Mouse (Mus musculus) lung, embryonic 15.5 days (tissue): Measurements from ENCODE around the gene Zfp213. TPM values are rescaled to one million over a fixed set of nuclear protein-coding genes. Genes with fewer than 3 reads are reported as not detected.
"Not testable (repeated sequence)": the region's sequence is repeated elsewhere in the genome, so short reads cannot be mapped to it uniquely, and the experiment has no call there.

ENCODE experiments used
- ATAC-seq: fragments of 200-750 bp; cut with Nextera tagmentation; 2 replicates; pipeline ENCODE4 v1.8.0; 2017; ENCODE audit warnings: moderate number of reproducible peaks, borderline replicate concordance; ENCODE audit not compliant: low FRiP score, low TSS enrichment; ENCODE audit errors: extremely low read depth
- H3K27ac ChIP-seq: fragments of 300-500 bp; sonication (generic); 2 replicates; pipeline ENCODE4 v1.5.1; 2015; ENCODE audit warnings: moderate library complexity, mild to moderate bottlenecking, inconsistent platforms
- H3K27me3 ChIP-seq: fragments of 300-500 bp; sonication (generic); 2 replicates; pipeline ENCODE4 v1.6.1; 2015; ENCODE audit warnings: inconsistent platforms
- H3K36me3 ChIP-seq: fragments of 300-500 bp; sonication (generic); 2 replicates; pipeline ENCODE4 v1.6.1; 2015; ENCODE audit warnings: inconsistent platforms
- H3K4me1 ChIP-seq: fragments of 300-500 bp; sonication (generic); 2 replicates; pipeline ENCODE4 v1.6.1; 2015; ENCODE audit warnings: inconsistent platforms
- H3K4me2 ChIP-seq: fragments of 300-500 bp; sonication (generic); 2 replicates; pipeline ENCODE4 v1.6.1; 2015; ENCODE audit warnings: inconsistent platforms, mild to moderate bottlenecking, moderate library complexity
- H3K4me3 ChIP-seq: fragments of 300-500 bp; sonication (generic); 2 replicates; pipeline ENCODE4 v1.5.1; 2015; ENCODE audit warnings: mild to moderate bottlenecking, inconsistent platforms
- H3K9ac ChIP-seq: fragments of 300-500 bp; sonication (generic); 2 replicates; pipeline ENCODE4 v1.6.1; 2015; ENCODE audit warnings: inconsistent platforms
- H3K9me3 ChIP-seq: fragments of 300-500 bp; sonication (generic); 2 replicates; pipeline ENCODE4 v1.6.1; 2016; ENCODE audit warnings: inconsistent platforms
- WGBS: fragments of 180-500 bp; shearing (Covaris S2); methylation state at CpG from one replicate; pipeline ENCODE4 v1.1.7; 2015; 5-methylcytosine and 5-hydroxymethylcytosine counted together
- polyA plus RNA-seq: library from polyadenylated mRNA; unstranded; fragments of >200 nt; fragmentation: Nextera tagmentation; extraction: Ambion mirVana; gene quantifications from 2 replicates; pipeline ENCODE4 v1.2.1, GENCODE M21; 2015

Gene Zfp213
- polyA plus RNA-seq, 1 experiment from 2014 or later = 20.9 TPM

- no peak overlapping the region for H3K27ac ChIP-seq
- peak overlapping the region; percentile 36 for H3K4me2 ChIP-seq
- ATAC-seq = no peak
- 0 out of 2 replicates have a peak overlapping the region, but pooled peaks have one; percentile 1 for H3K4me3 ChIP-seq
- H3K4me1 ChIP-seq = peaks cover 33% of the 10 kb centered on the region
- H3K9me3 ChIP-seq = no peaks in the 10 kb centered on the region
- no peaks in the 10 kb centered on the region for H3K36me3 ChIP-seq
- H3K9ac ChIP-seq = 0 out of 2 replicates have a peak overlapping the region, but pooled peaks have one; percentile 7
- WGBS = 22% methylated on average over 12 of the region's 12 CpGs
- peaks cover 28% of the 10 kb centered on the region for H3K27me3 ChIP-seq
Observed at GRCm38 (mm10) chr17:23542004-23542720, 21.9 kb downstream of the Zfp213 start.

DNA sequence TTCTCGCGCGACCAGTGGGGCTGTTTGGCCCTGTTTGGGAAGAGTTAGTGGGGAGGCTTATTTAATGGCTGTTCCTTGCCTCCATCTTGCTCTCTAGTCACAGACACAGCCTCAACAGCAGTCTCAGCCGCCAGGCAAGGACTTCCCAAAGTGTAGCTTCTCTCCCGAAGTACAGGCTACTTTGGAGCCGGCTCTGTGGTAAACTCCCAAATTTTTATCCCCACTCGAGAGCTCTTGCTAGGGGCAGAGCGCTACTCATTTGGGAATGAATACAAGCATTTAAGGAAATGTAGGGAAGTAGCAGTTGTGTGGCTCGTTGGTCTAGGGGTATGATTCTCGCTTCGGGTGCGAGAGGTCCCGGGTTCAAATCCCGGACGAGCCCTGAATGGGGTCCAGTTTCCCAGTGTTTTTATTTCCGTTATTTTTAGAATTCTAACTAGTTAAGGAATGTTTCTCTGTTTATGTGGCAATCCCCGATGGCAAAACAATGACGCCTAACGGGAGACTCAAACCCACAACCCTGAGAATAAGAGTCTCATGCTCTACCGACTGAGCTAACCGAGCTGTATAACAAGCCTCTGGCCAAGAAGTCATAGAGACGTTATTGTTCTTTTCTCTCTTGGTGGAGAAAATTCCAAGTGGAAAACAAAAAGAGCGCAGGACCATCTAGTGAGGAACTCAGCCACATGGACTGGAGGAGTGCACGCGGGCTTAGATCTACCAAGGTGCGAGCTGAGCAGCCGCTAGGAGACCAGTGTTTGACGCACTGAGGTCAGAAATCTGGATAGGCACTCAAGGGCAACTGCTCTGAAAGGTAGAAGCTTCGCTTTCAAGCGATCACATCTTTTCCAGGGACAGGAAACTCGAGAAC lies 23.2 kb downstream of the Zfp213 start:
- peak overlapping the region; percentile 19 for H3K4me3 ChIP-seq
- WGBS = 17% methylated on average over 31 of the region's 31 CpGs
- H3K27ac ChIP-seq = no peak overlapping the region
- peak; percentile 32; the same call in 1 of the 2 replicates for ATAC-seq
- peaks cover 33% of the 10 kb centered on the region for H3K4me1 ChIP-seq
- no peak overlapping the region for H3K9ac ChIP-seq
- H3K4me2 ChIP-seq = peak overlapping the region; percentile 24
- no peaks in the 10 kb centered on the region for H3K9me3 ChIP-seq
- H3K27me3 ChIP-seq = peaks cover 30% of the 10 kb centered on the region
- no peaks in the 10 kb centered on the region for H3K36me3 ChIP-seq

GRCm38 (mm10) chr17:23540106-23540505 lies 23.9 kb downstream of the Zfp213 start:
- Histone ChIP-seq H3K4me2 (peak overlapping the region; percentile 24; the same call in 1 of the 2 replicates), H3K9me3 (no peaks in the 10 kb centered on the region), H3K27ac (no peak overlapping the region), H3K4me1 (peaks cover 33% of the 10 kb centered on the region), H3K36me3 (no peaks in the 10 kb centered on the region), H3K27me3 (peaks cover 31% of the 10 kb centered on the region), H3K4me3 (peak overlapping the region; percentile 19; the same call in 1 of the 2 replicates), H3K9ac (no peak overlapping the region)
- ATAC-seq = no peak
- 35% methylated on average over 3 of the region's 3 CpGs for WGBS

DNA sequence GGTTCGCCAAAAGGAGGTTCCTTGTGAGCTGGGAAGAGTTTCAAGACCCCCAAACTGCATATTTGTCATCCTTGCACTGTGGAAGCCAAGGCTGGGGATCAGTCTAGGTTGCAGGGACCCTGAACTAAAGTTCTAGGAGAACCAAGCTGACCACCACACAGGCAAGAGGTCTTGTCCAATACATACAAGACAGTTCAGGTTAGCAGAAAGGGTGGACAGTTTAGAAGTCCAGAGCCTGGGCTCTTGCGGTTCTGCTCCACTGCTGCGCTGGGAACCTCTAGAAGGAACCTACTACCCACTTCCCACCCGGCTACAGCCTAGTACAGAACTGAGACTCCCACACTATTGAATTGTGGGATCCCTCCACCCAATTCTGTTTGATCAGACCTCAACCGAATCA lies 24.4 kb downstream of the Zfp213 start:
- Histone ChIP-seq H3K4me3 (no peak overlapping the region), H3K9me3 (no peaks in the 10 kb centered on the region), H3K27ac (no peak overlapping the region), H3K4me2 (no peak overlapping the region), H3K4me1 (peaks cover 33% of the 10 kb centered on the region), H3K9ac (no peak overlapping the region), H3K36me3 (no peaks in the 10 kb centered on the region), H3K27me3 (peaks cover 36% of the 10 kb centered on the region)
- 87% methylated on average over 5 of the region's 5 CpGs for WGBS
- ATAC-seq = no peak

GRCm38 (mm10) chr17:23538299-23539015 lies 25.6 kb downstream of the Zfp213 start:
- Histone ChIP-seq H3K27ac (no peak overlapping the region), H3K9ac (peak overlapping the region; percentile 25; the same call in 1 of the 2 replicates), H3K9me3 (no peaks in the 10 kb centered on the region), H3K4me2 (peak overlapping the region; percentile 55), H3K4me3 (peak overlapping the region; percentile 36), H3K36me3 (no peaks in the 10 kb centered on the region), H3K4me1 (peaks cover 31% of the 10 kb centered on the region), H3K27me3 (peaks cover 43% of the 10 kb centered on the region)
- ATAC-seq = no peak
- 8% methylated on average over 21 of the region's 21 CpGs for WGBS

GRCm38 (mm10) chr17:23537554-23538255 lies 26.3 kb downstream of the Zfp213 start:
- Histone ChIP-seq H3K36me3 (no peaks in the 10 kb centered on the region), H3K9ac (no peak overlapping the region; the same call in 1 of the 2 replicates), H3K4me2 (peak overlapping the region; percentile 55), H3K27me3 (peaks cover 43% of the 10 kb centered on the region), H3K4me3 (peak overlapping the region; percentile 36), H3K27ac (no peak overlapping the region), H3K9me3 (no peaks in the 10 kb centered on the region), H3K4me1 (peaks cover 26% of the 10 kb centered on the region)
- WGBS = 3% methylated on average over 27 of the region's 27 CpGs
- no peak for ATAC-seq

DNA sequence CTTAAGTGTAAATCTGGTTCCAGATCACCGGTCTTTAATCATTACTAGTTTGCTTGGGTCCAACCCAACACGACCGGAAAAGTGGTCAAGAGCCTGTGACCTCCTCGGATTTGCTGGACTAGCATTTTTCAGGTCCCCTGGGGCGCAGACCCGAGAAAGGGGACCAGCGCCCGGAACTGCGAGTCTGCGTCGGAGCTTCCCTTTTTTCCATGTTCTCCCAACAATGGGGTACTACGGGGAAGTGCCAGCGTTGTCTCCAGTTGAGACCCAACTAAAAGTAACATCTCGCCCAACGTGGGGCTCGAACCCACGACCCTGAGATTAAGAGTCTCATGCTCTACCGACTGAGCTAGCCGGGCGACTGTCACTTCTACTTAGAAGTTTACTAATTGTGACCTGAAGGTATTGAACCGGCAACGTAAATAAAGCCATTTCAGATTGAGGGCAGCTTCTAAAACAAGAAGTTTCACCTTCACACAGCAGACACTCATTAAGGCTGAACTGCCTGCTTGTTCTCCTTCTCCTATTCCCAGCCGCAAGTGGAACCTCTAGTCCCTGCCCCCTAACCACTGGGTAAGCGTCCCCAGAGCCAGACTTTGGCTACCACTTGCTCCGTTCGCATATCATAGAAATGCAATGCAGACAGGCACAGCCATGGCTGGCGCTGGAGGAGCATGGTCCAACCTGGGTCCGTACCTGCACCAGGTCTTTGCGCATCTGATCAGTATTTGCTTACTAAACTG lies 28.8 kb downstream of the Zfp213 start:
- not testable (repeated sequence) for H3K36me3 ChIP-seq, ATAC-seq, H3K27ac ChIP-seq, H3K9ac ChIP-seq, H3K9me3 ChIP-seq
- H3K27me3 ChIP-seq = peaks cover 43% of the 10 kb centered on the region
- WGBS = 2% methylated on average over 17 of the region's 29 CpGs
- peak overlapping the region; percentile 11; the same call in 1 of the 2 replicates for H3K4me3 ChIP-seq
- H3K4me2 ChIP-seq = peak overlapping the region; percentile 30
- H3K4me1 ChIP-seq = peaks cover 14% of the 10 kb centered on the region

DNA sequence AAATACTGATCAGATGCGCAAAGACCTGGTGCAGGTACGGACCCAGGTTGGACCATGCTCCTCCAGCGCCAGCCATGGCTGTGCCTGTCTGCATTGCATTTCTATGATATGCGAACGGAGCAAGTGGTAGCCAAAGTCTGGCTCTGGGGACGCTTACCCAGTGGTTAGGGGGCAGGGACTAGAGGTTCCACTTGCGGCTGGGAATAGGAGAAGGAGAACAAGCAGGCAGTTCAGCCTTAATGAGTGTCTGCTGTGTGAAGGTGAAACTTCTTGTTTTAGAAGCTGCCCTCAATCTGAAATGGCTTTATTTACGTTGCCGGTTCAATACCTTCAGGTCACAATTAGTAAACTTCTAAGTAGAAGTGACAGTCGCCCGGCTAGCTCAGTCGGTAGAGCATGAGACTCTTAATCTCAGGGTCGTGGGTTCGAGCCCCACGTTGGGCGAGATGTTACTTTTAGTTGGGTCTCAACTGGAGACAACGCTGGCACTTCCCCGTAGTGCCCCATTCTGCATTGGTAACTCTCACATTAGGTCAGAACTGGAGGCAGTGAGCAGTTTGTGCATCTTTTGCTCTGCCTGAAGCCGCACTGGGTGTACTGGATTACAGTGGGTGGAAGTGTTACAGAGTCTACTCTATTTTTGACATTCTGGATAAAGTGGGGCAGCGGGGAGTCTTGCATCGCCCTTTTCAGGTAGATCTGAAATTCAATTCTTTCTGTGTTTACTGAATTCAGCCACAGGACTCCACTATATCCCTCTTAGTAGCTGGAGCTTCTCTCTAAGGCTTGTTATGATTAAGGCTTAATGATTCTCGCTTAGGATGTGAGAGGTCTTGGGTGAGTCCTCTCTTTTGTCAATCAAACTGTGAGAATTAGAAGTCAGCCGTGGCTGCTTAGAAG lies 30.2 kb downstream of the Zfp213 start:
- Histone ChIP-seq H3K27me3 (peaks cover 32% of the 10 kb centered on the region), H3K4me1 (peaks cover 13% of the 10 kb centered on the region)
- ATAC-seq, H3K4me3 ChIP-seq, H3K27ac ChIP-seq, H3K9ac ChIP-seq, H3K9me3 ChIP-seq, H3K4me2 ChIP-seq, H3K36me3 ChIP-seq: not testable (repeated sequence)
- WGBS = 4% methylated on average over 11 of the region's 23 CpGs

- H3K4me3 ChIP-seq, H3K27ac ChIP-seq, H3K9ac ChIP-seq, H3K36me3 ChIP-seq, H3K4me1 ChIP-seq, H3K9me3 ChIP-seq, H3K4me2 ChIP-seq, ATAC-seq: not testable (repeated sequence)
- WGBS = 27% methylated on average over 1 of the region's 1 CpGs
- H3K27me3 ChIP-seq = peaks cover 13% of the 10 kb centered on the region
Observed at GRCm38 (mm10) chr17:23531408-23531807, 32.6 kb downstream of the Zfp213 start.
